Mouse (Mus musculus): ENCODE measurements around the gene Glul.

DNA sequence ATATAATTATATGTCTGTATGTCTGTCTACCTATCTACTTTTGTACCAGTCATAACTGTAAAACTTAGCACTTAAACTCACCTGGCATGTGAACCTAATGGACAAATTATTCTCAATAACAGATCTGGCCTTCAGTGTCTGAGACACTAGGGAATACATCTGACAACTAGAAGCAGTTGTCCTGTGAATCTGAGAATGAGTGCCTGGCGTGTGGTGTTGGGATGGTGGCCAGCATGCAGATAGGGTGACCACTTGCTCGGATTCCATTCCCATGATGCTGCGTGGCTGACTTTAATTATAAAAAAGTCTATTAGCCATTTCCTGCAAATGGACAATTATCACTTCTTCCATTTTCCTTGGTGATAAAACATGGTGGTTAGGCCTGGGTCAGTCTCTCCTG is 6.1 kb downstream of the Glul start:
- TF ChIP-seq MAX (IDR thresholded peaks at IDR 0.05) (no peak), CTCF (IDR thresholded peaks at IDR 0.05; ENCODE audit: control insufficient read depth, insufficient read depth, insufficient read length) (no peak)

All from C2C12 (cell line).